Mouse (Mus musculus): ENCODE measurements around the gene Cherp. TPM values are rescaled to one million over a fixed set of nuclear protein-coding genes. Genes with fewer than 3 reads are reported as not detected.

Gene Cherp
- total and polyA plus RNA-seq, 3 experiments, result 16.2 to 303 (median 142) TPM

DNA sequence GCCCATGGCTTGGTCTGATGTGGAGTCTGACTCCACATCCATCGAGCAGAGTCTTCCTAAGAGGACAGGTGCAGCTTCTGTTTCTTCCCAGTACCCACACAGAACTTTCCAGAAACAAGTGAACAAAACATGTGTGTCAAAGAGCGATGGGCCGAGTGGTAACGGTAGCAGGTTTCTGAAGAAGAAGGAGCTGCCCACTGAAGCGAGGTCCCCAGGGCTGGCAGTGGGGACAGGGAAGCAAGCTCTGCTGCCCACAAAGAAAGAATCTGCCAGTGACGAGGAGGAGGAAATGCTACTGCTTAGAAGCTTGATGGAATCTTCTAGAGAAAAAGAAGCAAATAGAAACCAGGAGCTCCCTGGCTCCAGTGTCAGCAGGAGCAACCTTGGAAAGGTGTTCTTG, 30.0 kb downstream of the Cherp start:
- H3K36me3 ChIP-seq (replicated peaks), result peaks cover 45% of the 10 kb centered on the region
- H3K4me1 ChIP-seq (ENCODE audit: insufficient read depth, low read depth, low read length), result peaks cover 43% of the 10 kb centered on the region
- H3K9me3 ChIP-seq (replicated peaks), result no peaks in the 10 kb centered on the region
- ATAC-seq (ENCODE audit: extremely low read depth, insufficient number of reproducible peaks, low FRiP score, poor library complexity, severe bottlenecking) (no peak), DNase-seq (ENCODE audit: low spot score) (no peak)
- H3K27me3 ChIP-seq (ENCODE audit: insufficient read depth, low read length), result 0 out of 2 replicates have a peak, but pooled peaks cover 3% of the 10 kb centered on the region
- peak overlapping the region; percentile 55; the same call in 1 of the 2 replicates for H3K4me3 ChIP-seq (ENCODE audit: low read depth, low read length)
- TF ChIP-seq GATA1 (IDR thresholded peaks at IDR 0.05; ENCODE audit: borderline replicate concordance, low read length), result no peak
- no peak for TF ChIP-seq POLR2AphosphoS5 (IDR thresholded peaks at IDR 0.05; ENCODE audit: insufficient replicate concordance, low read depth, low read length)
- TF ChIP-seq GATA2 (IDR thresholded peaks at IDR 0.05; ENCODE audit: borderline replicate concordance, low read depth, low read length), result no peak
- TF ChIP-seq TAL1 (conservative IDR thresholded peaks at IDR 0.05; ENCODE audit: low read depth, low read length), result no peak
- no peak for TF ChIP-seq CTCF (IDR thresholded peaks at IDR 0.05; ENCODE audit: low read depth, low read length)

- peak overlapping the region; percentile 74 for H3K4me3 ChIP-seq (ENCODE audit: low read depth, low read length)
- DNase-seq (ENCODE audit: low spot score), result no peak
- no peaks in the 10 kb centered on the region for H3K9me3 ChIP-seq (replicated peaks)
- TF ChIP-seq GATA1 (IDR thresholded peaks at IDR 0.05; ENCODE audit: borderline replicate concordance, low read length), result no peak
- TF ChIP-seq TAL1 (conservative IDR thresholded peaks at IDR 0.05; ENCODE audit: low read depth, low read length), result no peak
- TF ChIP-seq POLR2AphosphoS5 (IDR thresholded peaks at IDR 0.05; ENCODE audit: insufficient replicate concordance, low read depth, low read length), result no peak
- no peak for TF ChIP-seq CTCF (IDR thresholded peaks at IDR 0.05; ENCODE audit: low read depth, low read length)
- TF ChIP-seq GATA2 (IDR thresholded peaks at IDR 0.05; ENCODE audit: borderline replicate concordance, low read depth, low read length), result no peak
- H3K4me1 ChIP-seq (ENCODE audit: insufficient read depth, low read depth, low read length), result peaks cover 43% of the 10 kb centered on the region
- peaks cover 34% of the 10 kb centered on the region for H3K36me3 ChIP-seq (replicated peaks)
- ATAC-seq (ENCODE audit: extremely low read depth, insufficient number of reproducible peaks, low FRiP score, poor library complexity, severe bottlenecking), result peak; percentile 18; the same call in 1 of the 2 replicates
- H3K27me3 ChIP-seq (ENCODE audit: insufficient read depth, low read length), result 0 out of 2 replicates have a peak, but pooled peaks cover 3% of the 10 kb centered on the region
Measured at GRCm38 (mm10) chr8:72443994-72444350, 31.1 kb downstream of the Cherp start.

GRCm38 (mm10) chr8:72443338-72443993, 31.6 kb downstream of the Cherp start, which contains the start of the genes Calr3 and 1700030K09Rik:
Gene Calr3 (minus strand): TSS chr8:72443870.
Gene 1700030K09Rik (plus strand): TSS chr8:72443880.
- DNase-seq (ENCODE audit: low spot score), result peak; percentile 86
- Histone ChIP-seq H3K36me3 (replicated peaks) (peaks cover 30% of the 10 kb centered on the region), H3K27me3 (ENCODE audit: insufficient read depth, low read length) (peaks cover 3% of the 10 kb centered on the region; the same call in 1 of the 2 replicates), H3K9me3 (replicated peaks) (no peaks in the 10 kb centered on the region), H3K4me3 (ENCODE audit: low read depth, low read length) (peak within 1 kb of the TSS; percentile 74), H3K4me1 (ENCODE audit: insufficient read depth, low read depth, low read length) (peaks cover 41% of the 10 kb centered on the region)
- TF ChIP-seq POLR2AphosphoS5 (IDR thresholded peaks at IDR 0.05; ENCODE audit: insufficient replicate concordance, low read depth, low read length) (no peak), TAL1 (conservative IDR thresholded peaks at IDR 0.05; ENCODE audit: low read depth, low read length) (no peak), GATA2 (IDR thresholded peaks at IDR 0.05; ENCODE audit: borderline replicate concordance, low read depth, low read length) (no peak)
- ATAC-seq (ENCODE audit: extremely low read depth, insufficient number of reproducible peaks, low FRiP score, poor library complexity, severe bottlenecking), result peak; percentile 98

DNA sequence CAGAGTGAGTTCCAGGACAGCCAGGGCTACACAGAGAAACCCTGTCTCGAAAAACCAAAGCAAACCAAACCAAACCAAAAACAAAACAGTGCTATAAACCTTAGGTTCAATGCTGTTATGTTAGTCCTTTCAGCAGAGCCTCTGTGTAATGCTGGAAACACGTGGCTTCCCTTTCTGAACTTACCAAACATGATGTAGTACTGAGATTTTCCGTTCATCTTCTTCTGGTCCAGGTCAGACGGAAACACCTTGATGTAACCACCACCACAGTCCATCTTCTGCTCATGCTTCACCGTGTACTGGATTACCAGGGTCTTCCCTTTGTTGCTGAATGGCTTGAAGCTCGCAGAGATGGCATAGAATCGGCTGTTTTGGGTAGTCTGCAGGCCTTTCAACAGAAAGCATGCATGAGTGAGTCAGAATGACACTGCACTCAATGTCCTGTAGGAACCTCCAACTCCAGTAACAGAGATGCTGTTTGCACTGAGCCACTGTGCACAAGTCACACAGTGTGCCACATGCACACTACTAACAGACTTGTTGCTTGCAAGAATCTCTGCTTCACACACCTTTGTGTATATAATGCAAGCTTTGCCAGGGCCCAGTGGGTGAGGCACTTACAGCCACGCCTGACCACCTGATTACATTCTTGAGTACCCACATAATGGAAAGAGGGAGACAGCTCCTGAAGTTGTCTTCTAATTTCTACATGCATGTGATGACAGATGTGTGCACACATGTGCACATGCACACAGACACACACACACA, 36.6 kb downstream of the Cherp start:
- no peak for TF ChIP-seq CTCF (IDR thresholded peaks at IDR 0.05; ENCODE audit: low read depth, low read length)
- TF ChIP-seq GATA2 (IDR thresholded peaks at IDR 0.05; ENCODE audit: borderline replicate concordance, low read depth, low read length), result no peak
- TF ChIP-seq POLR2AphosphoS5 (IDR thresholded peaks at IDR 0.05; ENCODE audit: insufficient replicate concordance, low read depth, low read length), result no peak
- TF ChIP-seq TAL1 (conservative IDR thresholded peaks at IDR 0.05; ENCODE audit: low read depth, low read length), result no peak
- no peak for TF ChIP-seq GATA1 (IDR thresholded peaks at IDR 0.05; ENCODE audit: borderline replicate concordance, low read length)
- peaks cover 13% of the 10 kb centered on the region for H3K4me1 ChIP-seq (ENCODE audit: insufficient read depth, low read depth, low read length)
- H3K4me3 ChIP-seq (ENCODE audit: low read depth, low read length), result no peak overlapping the region
- peaks cover 3% of the 10 kb centered on the region; the same call in 1 of the 2 replicates for H3K27me3 ChIP-seq (ENCODE audit: insufficient read depth, low read length)
- H3K36me3 ChIP-seq (replicated peaks), result no peaks in the 10 kb centered on the region
- DNase-seq (ENCODE audit: low spot score), result no peak
- H3K9me3 ChIP-seq (replicated peaks), result no peaks in the 10 kb centered on the region
- ATAC-seq (ENCODE audit: extremely low read depth, insufficient number of reproducible peaks, low FRiP score, poor library complexity, severe bottlenecking), result no peak

DNA sequence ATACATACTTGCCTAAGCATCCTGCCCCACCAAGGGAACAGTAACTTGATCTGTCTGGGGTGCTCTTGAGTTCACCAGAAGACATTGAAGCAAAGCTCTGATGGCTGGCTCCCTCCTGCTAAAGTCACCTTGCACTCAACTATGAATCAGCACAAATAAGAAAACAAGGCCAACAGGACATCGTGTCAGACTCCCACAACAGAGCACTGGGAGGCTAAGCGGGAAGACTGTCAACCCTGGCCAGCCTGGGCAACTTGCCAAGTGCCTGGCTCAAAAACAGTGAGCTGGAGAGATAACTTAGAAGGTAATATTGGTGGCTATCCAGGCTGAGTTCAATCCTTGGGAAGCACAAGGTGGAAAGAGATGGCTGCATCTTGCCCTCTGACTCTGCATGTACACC, 40.1 kb downstream of the Cherp start:
- Histone ChIP-seq H3K27me3 (ENCODE audit: insufficient read depth, low read length) (peaks cover 2% of the 10 kb centered on the region), H3K36me3 (replicated peaks) (no peaks in the 10 kb centered on the region), H3K9me3 (replicated peaks) (no peaks in the 10 kb centered on the region), H3K4me3 (ENCODE audit: low read depth, low read length) (no peak overlapping the region), H3K4me1 (ENCODE audit: insufficient read depth, low read depth, low read length) (peaks cover 4% of the 10 kb centered on the region; the same call in 1 of the 2 replicates)
- DNase-seq (ENCODE audit: low spot score), result no peak
- TF ChIP-seq TAL1 (conservative IDR thresholded peaks at IDR 0.05; ENCODE audit: low read depth, low read length) (no peak), GATA1 (IDR thresholded peaks at IDR 0.05; ENCODE audit: borderline replicate concordance, low read length) (no peak), CTCF (IDR thresholded peaks at IDR 0.05; ENCODE audit: low read depth, low read length) (no peak), POLR2AphosphoS5 (IDR thresholded peaks at IDR 0.05; ENCODE audit: insufficient replicate concordance, low read depth, low read length) (no peak), GATA2 (IDR thresholded peaks at IDR 0.05; ENCODE audit: borderline replicate concordance, low read depth, low read length) (no peak)
- ATAC-seq (ENCODE audit: extremely low read depth, insufficient number of reproducible peaks, low FRiP score, poor library complexity, severe bottlenecking), result no peak

DNA sequence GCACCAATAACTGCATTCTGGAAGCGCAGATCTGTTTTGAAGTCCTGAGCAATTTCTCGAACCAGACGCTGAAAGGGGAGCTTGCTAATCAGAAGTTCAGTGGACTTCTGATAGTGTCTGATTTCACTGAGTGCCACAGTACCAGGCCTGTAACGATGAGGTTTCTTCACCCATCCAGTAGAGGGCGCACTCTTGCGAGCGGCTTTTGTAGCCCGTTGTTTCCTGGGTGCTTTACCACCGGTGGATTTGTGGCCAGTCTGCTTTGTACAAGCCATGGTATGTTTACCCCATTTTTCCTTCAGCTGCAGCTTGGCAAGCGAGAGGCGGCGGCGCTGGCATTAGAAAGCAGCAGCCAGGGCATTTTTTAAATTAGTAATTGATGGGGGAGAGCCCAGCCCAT, 45.4 kb downstream of the Cherp start:
- DNase-seq (ENCODE audit: low spot score), result no peak
- peak; percentile 28; the same call in 1 of the 2 replicates for TF ChIP-seq CTCF (IDR thresholded peaks at IDR 0.05; ENCODE audit: low read depth, low read length)
- TF ChIP-seq POLR2AphosphoS5 (IDR thresholded peaks at IDR 0.05; ENCODE audit: insufficient replicate concordance, low read depth, low read length), result no peak
- no peak for TF ChIP-seq GATA2 (IDR thresholded peaks at IDR 0.05; ENCODE audit: borderline replicate concordance, low read depth, low read length)
- Histone ChIP-seq H3K9me3 (replicated peaks) (no peaks in the 10 kb centered on the region), H3K36me3 (replicated peaks) (no peaks in the 10 kb centered on the region), H3K4me3 (ENCODE audit: low read depth, low read length) (no peak overlapping the region), H3K27me3 (ENCODE audit: insufficient read depth, low read length) (peaks cover 2% of the 10 kb centered on the region; the same call in 1 of the 2 replicates), H3K4me1 (ENCODE audit: insufficient read depth, low read depth, low read length) (no peaks in the 10 kb centered on the region)
- ATAC-seq (ENCODE audit: extremely low read depth, insufficient number of reproducible peaks, low FRiP score, poor library complexity, severe bottlenecking), result no peak

Data from G1E (cell line).